Mouse (Mus musculus): ENCODE measurements around the gene Zwilch.
A peak's percentile ranks its signal among the peaks of the same experiment; 100 is the strongest.

The Zwilch gene

GRCm38 (mm10) chr9:64100442-64100841, 72.5 kb downstream of the Zwilch start:
- peak; percentile 32 for DNase-seq

- DNase-seq = no peak
These were observed 74.6 kb downstream of the Zwilch start for GRCm38 (mm10) chr9:64098282-64098681.

- peak; percentile 57 for DNase-seq
These were observed 78.8 kb downstream of the Zwilch start for GRCm38 (mm10) chr9:64094083-64094482.

GRCm38 (mm10) chr9:64089004-64089403, 83.9 kb downstream of the Zwilch start:
- peak; percentile 19 for DNase-seq

GRCm38 (mm10) chr9:64088346-64088745, 84.6 kb downstream of the Zwilch start:
- no peak for DNase-seq

- DNase-seq = peak; percentile 52
These were observed 85.3 kb downstream of the Zwilch start for GRCm38 (mm10) chr9:64087461-64088235.
